Mouse (Mus musculus) hindbrain, embryonic 13.5 days (tissue): ENCODE data around the gene Tacc2. TPM values are rescaled to one million over a fixed set of nuclear protein-coding genes. Genes with fewer than 3 reads are reported as not detected.
A peak's percentile ranks its signal among the peaks of the same experiment; 100 is the strongest.

ENCODE experiments used
- ATAC-seq: fragments of 200-750 bp; cut with Nextera tagmentation; 2 replicates; pipeline ENCODE4 v1.8.0; 2017; ENCODE audit warnings: moderate TSS enrichment; ENCODE audit not compliant: low FRiP score
- H3K27ac ChIP-seq: fragments of 300-500 bp; sonication (generic); 2 replicates; pipeline ENCODE4 v1.5.1; 2015; ENCODE audit warnings: inconsistent platforms, mild to moderate bottlenecking, moderate library complexity
- H3K27me3 ChIP-seq: fragments of 300-500 bp; sonication (generic); 2 replicates; pipeline ENCODE4 v1.6.1; 2015; ENCODE audit warnings: mild to moderate bottlenecking, inconsistent platforms
- H3K36me3 ChIP-seq: fragments of 300-500 bp; sonication (generic); 2 replicates; pipeline ENCODE4 v1.6.1; 2015; ENCODE audit warnings: mild to moderate bottlenecking, inconsistent platforms
- H3K4me1 ChIP-seq: fragments of 300-500 bp; sonication (generic); replicated peaks from 2 replicates; pipeline ENCODE4 v1.6.1; 2015; ENCODE audit warnings: inconsistent platforms
- H3K4me2 ChIP-seq: fragments of 300-500 bp; sonication (generic); 2 replicates; pipeline ENCODE4 v1.6.1; 2015; ENCODE audit warnings: inconsistent platforms, mild to moderate bottlenecking, moderate library complexity
- H3K4me3 ChIP-seq: fragments of 300-500 bp; sonication (generic); 2 replicates; pipeline ENCODE4 v1.5.1; 2015; ENCODE audit warnings: mild to moderate bottlenecking, inconsistent platforms
- H3K9ac ChIP-seq: fragments of 300-500 bp; sonication (generic); 2 replicates; pipeline ENCODE4 v1.6.1; 2015; ENCODE audit warnings: mild to moderate bottlenecking, inconsistent platforms
- H3K9me3 ChIP-seq: fragments of 300-500 bp; sonication (generic); 2 replicates; pipeline ENCODE4 v1.6.1; 2016; ENCODE audit warnings: inconsistent platforms
- whole genome bisulfite sequencing: fragments of 180-500 bp; shearing (Covaris S2); methylation state at CpG from one replicate; pipeline ENCODE4 v1.1.7; 2015; 5-methylcytosine and 5-hydroxymethylcytosine counted together
- polyA plus RNA-seq: library from polyadenylated mRNA; unstranded; fragments of >200 nt; fragmentation: Nextera tagmentation; extraction: Ambion mirVana; gene quantifications from 2 replicates; pipeline ENCODE4 v1.2.1, GENCODE M21; 2015

Tacc2 gene
- polyA plus RNA-seq, 1 experiment from 2014 or later, result 59.1 TPM

DNA sequence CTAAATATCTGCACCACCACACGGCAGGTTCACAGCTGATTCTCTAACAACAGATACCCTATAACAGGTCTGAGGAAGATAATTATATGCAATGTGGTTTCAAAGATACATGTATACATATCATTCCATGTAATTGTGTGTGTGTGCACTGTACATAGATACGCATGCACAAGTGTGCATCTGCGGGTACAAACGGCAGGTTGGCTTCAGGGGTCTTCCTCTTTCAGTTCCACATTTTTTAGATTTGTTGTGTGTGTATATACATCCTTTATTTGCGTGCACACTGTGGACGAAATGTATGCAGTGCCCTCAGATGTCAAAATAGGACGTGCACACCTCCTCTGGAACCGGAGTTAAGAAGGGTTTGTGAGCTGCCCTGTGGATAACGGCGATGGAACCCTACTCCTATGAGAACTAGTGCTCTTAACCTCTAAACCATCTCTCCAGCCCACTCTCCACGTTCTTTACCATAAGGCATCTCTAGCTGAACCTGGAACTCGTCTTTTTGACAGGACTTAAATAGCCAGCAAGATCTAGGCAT, 29.5 kb upstream of the Tacc2 start:
- H3K4me2 ChIP-seq, result peak overlapping the region; percentile 84; the same call in 1 of the 2 replicates
- H3K9ac ChIP-seq, result no peak overlapping the region
- peak overlapping the region; percentile 96 for H3K27ac ChIP-seq
- no peak; the same call in 1 of the 2 replicates for ATAC-seq
- H3K9me3 ChIP-seq, result no peaks in the 10 kb centered on the region
- peaks cover 20% of the 10 kb centered on the region for H3K36me3 ChIP-seq
- no peaks in the 10 kb centered on the region for H3K27me3 ChIP-seq
- H3K4me3 ChIP-seq, result peak overlapping the region; percentile 89
- H3K4me1 ChIP-seq, result peaks cover 25% of the 10 kb centered on the region
- WGBS, result 87% methylated on average over 12 of the region's 12 CpGs

DNA sequence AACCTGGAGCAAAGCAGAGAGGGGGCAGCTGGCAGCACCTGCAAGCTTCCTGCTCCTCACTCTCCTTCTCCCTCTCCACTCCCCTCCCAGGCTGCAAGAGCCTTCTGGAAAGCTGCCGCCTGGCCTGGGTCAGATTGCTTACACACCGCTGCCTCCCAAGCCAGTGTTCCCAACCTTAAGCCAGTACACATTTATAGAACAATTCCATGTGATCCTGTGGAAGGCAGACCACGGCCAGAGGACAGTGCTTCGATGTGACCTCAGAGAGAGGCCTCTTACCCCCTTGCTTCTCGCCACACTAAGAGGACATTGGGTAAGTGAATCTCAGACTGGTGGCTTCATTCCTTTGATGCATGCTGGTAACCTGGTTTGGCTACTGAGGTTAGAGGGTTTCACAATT, 24.5 kb upstream of the Tacc2 start:
- no peak overlapping the region for H3K27ac ChIP-seq
- H3K4me3 ChIP-seq, result no peak overlapping the region
- H3K9ac ChIP-seq, result no peak overlapping the region
- no peak for ATAC-seq
- H3K4me2 ChIP-seq, result no peak overlapping the region
- 0 out of 2 replicates have a peak, but pooled peaks cover 7% of the 10 kb centered on the region for H3K4me1 ChIP-seq
- 50% methylated on average over 5 of the region's 5 CpGs for WGBS
- no peaks in the 10 kb centered on the region for H3K9me3 ChIP-seq
- H3K27me3 ChIP-seq, result no peaks in the 10 kb centered on the region
- H3K36me3 ChIP-seq, result no peaks in the 10 kb centered on the region

DNA sequence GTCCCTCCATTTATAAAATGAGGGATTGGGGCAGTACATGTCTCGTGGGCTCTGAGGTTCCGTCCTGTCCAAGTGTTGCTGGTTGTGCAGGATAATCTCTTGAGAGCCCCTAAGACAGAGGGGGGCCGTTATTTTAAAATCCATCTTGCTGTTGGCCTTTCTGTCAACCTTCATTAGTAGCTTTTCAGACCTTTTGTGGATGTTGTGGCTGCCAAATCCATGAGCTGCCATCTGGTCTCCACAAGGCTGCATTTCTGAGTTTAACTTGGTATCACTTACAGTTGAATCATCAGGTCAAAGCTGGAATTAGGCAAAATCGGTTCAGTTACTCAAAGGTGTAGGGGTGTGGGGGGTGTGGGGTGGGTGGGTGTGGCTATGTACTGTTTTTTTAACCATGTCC, 23.9 kb upstream of the Tacc2 start:
- Histone ChIP-seq H3K27me3 (no peaks in the 10 kb centered on the region), H3K9me3 (no peaks in the 10 kb centered on the region), H3K4me2 (no peak overlapping the region), H3K4me1 (0 out of 2 replicates have a peak, but pooled peaks cover 7% of the 10 kb centered on the region), H3K4me3 (no peak overlapping the region), H3K9ac (no peak overlapping the region), H3K27ac (no peak overlapping the region), H3K36me3 (no peaks in the 10 kb centered on the region)
- 51% methylated on average over 4 of the region's 4 CpGs for WGBS
- ATAC-seq, result no peak

DNA sequence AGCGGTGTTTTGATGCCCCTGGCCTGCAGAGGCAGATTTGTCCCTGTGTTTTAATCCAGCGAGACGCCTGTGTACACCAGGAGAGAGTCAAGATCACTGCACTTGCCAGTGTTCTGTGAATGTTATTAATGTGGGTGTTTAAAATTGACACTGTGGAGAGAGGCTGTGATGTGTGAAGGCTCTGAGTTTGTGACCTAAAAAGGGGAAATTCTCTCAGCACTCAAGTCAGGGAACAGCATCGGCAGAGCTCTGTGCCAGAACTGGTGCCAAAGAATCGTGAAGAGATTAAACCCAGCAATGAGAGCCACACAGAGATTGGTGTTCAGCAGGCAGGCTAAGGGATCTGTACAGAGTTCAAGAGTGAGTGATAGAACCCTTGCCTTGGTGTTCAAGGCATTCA, 21.6 kb upstream of the Tacc2 start:
- 55% methylated on average over 5 of the region's 5 CpGs for WGBS
- Histone ChIP-seq H3K9me3 (no peaks in the 10 kb centered on the region), H3K9ac (no peak overlapping the region), H3K36me3 (no peaks in the 10 kb centered on the region), H3K4me2 (no peak overlapping the region), H3K27me3 (no peaks in the 10 kb centered on the region), H3K27ac (no peak overlapping the region), H3K4me1 (0 out of 2 replicates have a peak, but pooled peaks cover 7% of the 10 kb centered on the region), H3K4me3 (no peak overlapping the region)
- ATAC-seq, result no peak

DNA sequence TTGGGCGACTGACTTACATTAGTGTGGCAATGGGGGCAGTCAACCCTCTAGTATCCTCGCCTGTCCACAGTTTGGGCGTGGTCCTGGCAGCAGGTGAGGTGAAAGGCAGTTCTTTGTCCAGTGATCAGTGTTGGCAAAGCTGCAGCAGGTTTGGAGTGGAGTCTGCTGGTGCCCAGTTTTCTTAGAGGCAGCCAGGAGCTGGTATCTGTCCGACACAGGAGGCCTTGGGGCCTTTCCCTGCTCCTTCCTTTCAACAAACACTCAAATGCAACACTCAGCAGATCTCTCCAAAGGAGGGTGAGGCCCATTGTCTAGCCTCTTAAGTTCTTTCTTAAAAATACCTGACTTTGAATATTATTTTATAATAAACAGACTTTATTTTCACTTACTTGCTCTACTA, 18.6 kb upstream of the Tacc2 start:
- Histone ChIP-seq H3K36me3 (no peaks in the 10 kb centered on the region), H3K4me2 (no peak overlapping the region), H3K9ac (no peak overlapping the region), H3K9me3 (no peaks in the 10 kb centered on the region), H3K27me3 (no peaks in the 10 kb centered on the region), H3K27ac (no peak overlapping the region), H3K4me1 (0 out of 2 replicates have a peak, but pooled peaks cover 4% of the 10 kb centered on the region), H3K4me3 (no peak overlapping the region)
- 84% methylated on average over 4 of the region's 4 CpGs for WGBS
- ATAC-seq, result no peak

DNA sequence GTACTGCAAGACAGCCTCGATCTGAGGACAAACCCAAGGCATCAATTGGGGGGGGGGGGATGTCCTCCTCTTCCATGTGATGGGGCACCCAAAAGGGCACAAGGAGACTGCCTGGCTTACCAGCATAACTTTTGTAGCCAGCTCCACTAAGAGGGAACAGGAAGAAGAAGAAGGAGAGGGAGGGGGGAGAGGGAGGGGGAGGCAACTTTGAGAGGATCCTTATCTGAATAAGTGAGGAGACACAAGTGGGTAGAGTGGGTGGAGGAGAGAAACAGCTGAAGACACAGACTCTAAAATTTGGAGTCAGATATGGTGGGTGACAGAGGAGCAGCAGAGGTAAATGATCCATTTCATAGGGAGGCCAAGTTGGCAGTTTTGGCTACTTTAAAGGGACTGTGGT, 16.3 kb upstream of the Tacc2 start:
- no peak overlapping the region for H3K4me3 ChIP-seq
- no peak for ATAC-seq
- no peaks in the 10 kb centered on the region for H3K27me3 ChIP-seq

DNA sequence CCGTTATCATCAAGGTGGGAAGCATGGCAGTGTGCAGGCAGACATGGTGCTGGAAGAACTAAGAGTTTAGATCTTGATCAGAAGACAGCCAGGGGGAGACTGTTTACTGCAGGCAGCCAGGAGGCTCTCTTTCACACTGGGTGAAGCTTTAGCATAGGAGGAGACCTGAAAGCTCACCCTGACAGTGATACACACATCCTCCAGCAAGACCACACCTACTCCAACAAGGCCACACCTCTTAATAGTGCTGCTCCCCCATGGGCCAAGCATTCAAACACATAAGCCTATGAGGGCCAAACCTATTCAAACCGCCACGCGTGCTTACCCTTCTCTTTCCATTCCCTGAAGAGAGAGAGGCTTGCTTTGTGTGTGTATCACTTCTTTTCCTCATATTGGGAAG, 14.0 kb upstream of the Tacc2 start:
- no peak overlapping the region for H3K4me2 ChIP-seq
- no peaks in the 10 kb centered on the region for H3K9me3 ChIP-seq
- no peaks in the 10 kb centered on the region for H3K36me3 ChIP-seq
- no peak overlapping the region for H3K9ac ChIP-seq
- 93% methylated on average over 4 of the region's 4 CpGs for WGBS
- no peaks in the 10 kb centered on the region for H3K4me1 ChIP-seq
- ATAC-seq, result no peak
- no peak overlapping the region for H3K4me3 ChIP-seq
- no peaks in the 10 kb centered on the region for H3K27me3 ChIP-seq
- H3K27ac ChIP-seq, result no peak overlapping the region

More for the DNA sequence above, 16.3 kb upstream of the Tacc2 start:
- Histone ChIP-seq H3K4me2 (no peak overlapping the region), H3K27ac (no peak overlapping the region), H3K9me3 (no peaks in the 10 kb centered on the region), H3K36me3 (no peaks in the 10 kb centered on the region), H3K4me1 (no peaks in the 10 kb centered on the region), H3K9ac (no peak overlapping the region)
- 74% methylated on average over 1 of the region's 1 CpGs for WGBS

DNA sequence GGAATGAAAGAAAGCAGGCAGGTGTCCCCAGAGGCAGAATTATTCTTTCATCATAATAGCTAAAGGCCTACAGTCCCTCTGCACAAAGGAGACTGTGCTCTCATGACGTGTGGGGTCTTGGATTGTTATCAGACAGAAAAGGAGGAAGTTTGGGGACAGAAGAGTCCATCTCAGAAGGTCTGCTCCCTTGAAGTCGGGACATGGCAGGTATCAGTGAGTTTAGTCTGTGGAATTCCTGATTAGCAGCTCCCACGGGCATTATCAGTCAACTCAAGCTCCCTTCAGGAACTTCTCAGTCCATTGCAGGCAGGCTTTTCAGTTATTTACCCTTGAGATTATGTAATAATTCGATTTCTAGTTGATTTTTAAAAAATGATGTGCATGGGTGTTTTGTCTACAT, 13.4 kb upstream of the Tacc2 start:
- Histone ChIP-seq H3K4me1 (no peaks in the 10 kb centered on the region), H3K36me3 (no peaks in the 10 kb centered on the region), H3K4me2 (no peak overlapping the region), H3K27me3 (no peaks in the 10 kb centered on the region), H3K9me3 (no peaks in the 10 kb centered on the region), H3K27ac (no peak overlapping the region), H3K9ac (no peak overlapping the region), H3K4me3 (no peak overlapping the region)
- 65% methylated on average over 4 of the region's 4 CpGs for WGBS
- no peak for ATAC-seq

DNA sequence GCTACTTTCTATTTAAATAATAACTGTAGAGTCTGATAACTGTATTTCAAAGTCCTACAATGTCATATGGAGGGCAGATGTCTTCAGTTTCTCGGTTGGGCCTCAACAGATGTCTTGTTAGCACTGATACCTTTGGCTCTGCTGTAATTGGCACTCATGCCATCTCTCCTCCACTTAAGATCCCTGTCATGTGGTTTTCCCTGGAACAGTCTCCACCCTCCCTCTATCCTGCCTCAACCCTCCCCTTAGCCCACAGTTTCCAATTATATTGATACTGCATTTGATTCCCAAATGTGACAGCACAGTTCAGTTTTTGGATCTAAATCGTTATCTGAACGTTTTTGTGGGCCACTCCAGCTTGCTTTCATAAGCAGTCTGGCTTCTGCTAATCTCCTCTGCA, 12.6 kb upstream of the Tacc2 start:
- Histone ChIP-seq H3K27me3 (no peaks in the 10 kb centered on the region), H3K4me2 (no peak overlapping the region), H3K4me3 (no peak overlapping the region), H3K27ac (no peak overlapping the region), H3K9ac (no peak overlapping the region), H3K4me1 (no peaks in the 10 kb centered on the region), H3K9me3 (no peaks in the 10 kb centered on the region), H3K36me3 (no peaks in the 10 kb centered on the region)
- 75% methylated on average over 3 of the region's 3 CpGs for WGBS
- no peak for ATAC-seq

DNA sequence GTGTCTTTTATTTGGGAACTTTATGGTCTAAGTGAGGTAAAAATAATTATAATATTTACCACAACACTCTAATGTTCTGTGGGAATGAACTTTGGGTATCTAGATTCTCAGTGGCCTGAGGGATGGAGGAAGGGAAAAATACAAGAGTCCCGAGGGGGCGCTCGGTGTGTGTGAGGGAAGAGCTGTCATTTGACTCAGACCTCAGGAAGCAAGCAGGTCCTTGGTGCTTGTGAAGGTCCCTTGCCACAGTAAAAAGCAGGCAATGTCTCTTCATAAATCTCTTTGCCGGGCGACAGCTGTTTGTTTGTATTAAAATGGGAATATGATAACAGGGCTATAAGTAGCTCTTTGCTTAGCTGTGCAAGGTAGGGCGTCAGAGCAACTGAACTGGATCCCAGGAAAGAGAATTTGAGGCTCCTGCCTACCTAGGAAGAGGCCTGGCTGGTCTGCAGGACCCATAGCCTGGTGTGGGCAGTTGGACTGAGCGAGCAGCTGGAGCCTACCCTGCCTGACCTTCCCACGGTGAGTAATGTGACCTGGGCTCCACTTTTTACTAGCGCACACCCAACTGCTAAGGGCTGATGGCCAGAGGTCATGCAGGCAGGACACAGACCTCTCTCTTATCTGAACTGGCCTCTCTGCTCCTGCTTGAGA, 8.3 kb upstream of the Tacc2 start:
- ATAC-seq, result no peak
- no peaks in the 10 kb centered on the region for H3K27me3 ChIP-seq
- H3K4me1 ChIP-seq, result 0 out of 2 replicates have a peak, but pooled peaks cover 6% of the 10 kb centered on the region
- no peaks in the 10 kb centered on the region for H3K36me3 ChIP-seq
- no peaks in the 10 kb centered on the region for H3K9me3 ChIP-seq
- no peak overlapping the region for H3K27ac ChIP-seq
- H3K4me3 ChIP-seq, result no peak overlapping the region
- 82% methylated on average over 9 of the region's 9 CpGs for WGBS
- no peak overlapping the region for H3K9ac ChIP-seq
- no peak overlapping the region for H3K4me2 ChIP-seq

DNA sequence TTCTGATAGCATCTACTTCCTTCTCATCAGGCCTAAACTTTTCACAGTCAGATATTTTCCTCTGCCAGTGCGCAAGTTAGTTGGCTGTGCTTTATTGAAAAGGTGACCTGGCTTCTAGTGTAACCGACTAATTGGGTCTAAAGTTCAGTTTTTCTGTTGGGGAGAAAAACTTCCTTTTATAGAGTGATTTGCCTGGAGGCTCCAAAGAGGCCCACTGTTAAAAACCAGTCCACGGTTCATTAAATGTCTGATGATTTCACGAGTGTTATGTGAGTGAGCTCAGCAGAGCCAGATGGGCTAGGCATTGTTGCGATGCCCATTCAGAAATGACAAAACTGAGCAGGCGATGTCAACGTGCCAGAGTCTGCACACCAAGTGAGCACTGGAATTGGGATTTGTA, 6.8 kb upstream of the Tacc2 start:
- no peak overlapping the region for H3K9ac ChIP-seq
- H3K4me1 ChIP-seq, result peaks cover 15% of the 10 kb centered on the region
- H3K36me3 ChIP-seq, result no peaks in the 10 kb centered on the region
- 36% methylated on average over 7 of the region's 7 CpGs for WGBS
- no peak overlapping the region for H3K4me3 ChIP-seq
- ATAC-seq, result no peak
- no peak overlapping the region for H3K4me2 ChIP-seq
- no peak overlapping the region for H3K27ac ChIP-seq
- no peaks in the 10 kb centered on the region for H3K9me3 ChIP-seq
- H3K27me3 ChIP-seq, result no peaks in the 10 kb centered on the region

DNA sequence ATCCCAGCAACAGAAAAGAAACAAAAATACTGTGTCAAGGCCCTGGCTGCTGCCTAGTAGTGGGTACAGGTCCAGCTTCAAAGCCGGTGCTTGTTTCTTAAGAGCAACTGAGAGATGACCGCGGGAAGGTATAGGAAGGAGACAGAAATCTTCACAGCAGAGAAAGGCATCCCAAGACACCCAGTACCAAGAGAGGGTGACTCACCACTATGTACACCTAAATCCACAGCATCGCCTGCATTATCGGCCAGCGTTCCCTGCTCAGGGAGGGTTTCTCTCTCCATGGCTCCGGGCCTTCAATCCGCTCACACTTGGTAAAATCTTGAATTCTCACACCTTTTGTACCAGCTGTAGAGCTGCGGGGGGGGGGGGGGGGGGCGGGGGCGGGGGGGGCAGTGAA, 4.4 kb upstream of the Tacc2 start, which contains the start of gene Nsmce4a:
Gene Nsmce4a (minus strand): TSS at position 298 of the 400 bp plus-strand sequence.
- 73% methylated on average over 11 of the region's 11 CpGs for WGBS
- ATAC-seq, result no peak
- Histone ChIP-seq H3K9ac (no peak within 1 kb of the TSS), H3K4me1 (peaks cover 24% of the 10 kb centered on the region), H3K4me3 (no peak within 1 kb of the TSS), H3K27me3 (no peaks in the 10 kb centered on the region), H3K9me3 (no peaks in the 10 kb centered on the region), H3K4me2 (no peak within 1 kb of the TSS), H3K36me3 (no peaks in the 10 kb centered on the region), H3K27ac (peak within 1 kb of the TSS; percentile 32; the same call in 1 of the 2 replicates)

DNA sequence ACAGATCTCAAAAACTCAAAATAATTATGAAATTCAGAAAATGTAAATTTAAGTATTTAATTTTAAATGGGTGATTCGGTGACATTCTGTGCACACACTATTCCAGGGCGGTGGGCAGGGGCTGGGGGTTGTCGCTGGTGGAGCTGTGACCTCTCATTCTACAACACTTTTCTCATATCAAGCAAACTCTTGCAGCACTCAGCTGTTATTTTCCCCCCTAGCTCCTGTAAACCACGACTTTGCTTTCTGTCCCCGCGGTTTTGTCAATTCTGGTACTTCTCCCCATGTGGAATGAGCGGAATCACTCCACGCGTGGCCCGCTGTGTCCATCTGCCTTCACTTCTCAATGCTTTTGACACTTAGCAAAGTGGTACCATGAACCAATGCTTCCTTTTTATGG, 3.5 kb upstream of the Tacc2 start:
- 93% methylated on average over 10 of the region's 10 CpGs for WGBS
- peaks cover 24% of the 10 kb centered on the region for H3K4me1 ChIP-seq
- H3K27ac ChIP-seq, result peak overlapping the region; percentile 32; the same call in 1 of the 2 replicates
- ATAC-seq, result no peak
- H3K9ac ChIP-seq, result no peak overlapping the region
- no peak overlapping the region for H3K4me3 ChIP-seq
- no peaks in the 10 kb centered on the region for H3K27me3 ChIP-seq
- no peaks in the 10 kb centered on the region for H3K36me3 ChIP-seq
- H3K9me3 ChIP-seq, result no peaks in the 10 kb centered on the region
- H3K4me2 ChIP-seq, result no peak overlapping the region
